Mouse (Mus musculus) midbrain, embryonic 11.5 days (tissue): ENCODE measurements around the gene Pom121l2. TPM values are rescaled to one million over a fixed set of nuclear protein-coding genes. Genes with fewer than 3 reads are reported as not detected.

Source experiments
- ATAC-seq: fragments of 200-750 bp; cut with Nextera tagmentation; 2 replicates; pipeline ENCODE4 v1.8.0; 2017; ENCODE audit warnings: moderate TSS enrichment, moderate library complexity; ENCODE audit not compliant: low FRiP score
- DNase-seq: peaks from one replicate; pipeline ENCODE4 v3.0.0; 2015; ENCODE audit warnings: low spot score; ENCODE audit errors: missing footprints
- H3K27ac ChIP-seq: fragments of 300-500 bp; sonication (generic); 2 replicates; pipeline ENCODE4 v1.5.1; 2014; ENCODE audit warnings: low read depth, low read length
- H3K27me3 ChIP-seq: fragments of 300-500 bp; sonication (generic); 2 replicates; pipeline ENCODE4 v1.6.1; 2014; ENCODE audit warnings: mild to moderate bottlenecking, low read length, moderate library complexity, mixed read lengths; ENCODE audit not compliant: control insufficient read depth, insufficient read depth
- H3K36me3 ChIP-seq: fragments of 300-500 bp; sonication (generic); 2 replicates; pipeline ENCODE4 v1.6.1; 2014; ENCODE audit warnings: mild to moderate bottlenecking, low read length, moderate library complexity, mixed read lengths; ENCODE audit not compliant: control insufficient read depth, insufficient read depth
- H3K4me1 ChIP-seq: fragments of 300-500 bp; sonication (generic); 2 replicates; pipeline ENCODE4 v1.6.1; 2014; ENCODE audit warnings: low read length; ENCODE audit not compliant: control insufficient read depth, insufficient read depth
- H3K4me2 ChIP-seq: fragments of 300-500 bp; sonication (generic); 2 replicates; pipeline ENCODE4 v1.6.1; 2014; ENCODE audit warnings: mild to moderate bottlenecking, moderate library complexity
- H3K4me3 ChIP-seq: fragments of 300-500 bp; sonication (generic); 2 replicates; pipeline ENCODE4 v1.5.1; 2014; ENCODE audit warnings: low read depth, low read length
- H3K9ac ChIP-seq: fragments of 300-500 bp; sonication (generic); 2 replicates; pipeline ENCODE4 v1.6.1; 2014; ENCODE audit warnings: low read length
- H3K9me3 ChIP-seq: fragments of 300-500 bp; sonication (generic); 2 replicates; pipeline ENCODE4 v1.6.1; 2016; ENCODE audit warnings: low read length; ENCODE audit not compliant: control insufficient read depth
- WGBS: fragments of 180-500 bp; shearing (Covaris S2); extraction: QIAGEN DNeasy Blood & Tissue Kit; methylation state at CpG from one replicate; pipeline ENCODE4 v1.1.7; 2014; 5-methylcytosine and 5-hydroxymethylcytosine counted together
- polyA plus RNA-seq: library from polyadenylated mRNA; unstranded; fragments of >200 nt; fragmentation: Nextera tagmentation; extraction: Ambion mirVana; gene quantifications from 2 replicates; pipeline ENCODE4 v1.2.1, GENCODE M21; 2014

The Pom121l2 gene
- polyA plus RNA-seq, 1 experiment from 2014 or later: not detected

DNA sequence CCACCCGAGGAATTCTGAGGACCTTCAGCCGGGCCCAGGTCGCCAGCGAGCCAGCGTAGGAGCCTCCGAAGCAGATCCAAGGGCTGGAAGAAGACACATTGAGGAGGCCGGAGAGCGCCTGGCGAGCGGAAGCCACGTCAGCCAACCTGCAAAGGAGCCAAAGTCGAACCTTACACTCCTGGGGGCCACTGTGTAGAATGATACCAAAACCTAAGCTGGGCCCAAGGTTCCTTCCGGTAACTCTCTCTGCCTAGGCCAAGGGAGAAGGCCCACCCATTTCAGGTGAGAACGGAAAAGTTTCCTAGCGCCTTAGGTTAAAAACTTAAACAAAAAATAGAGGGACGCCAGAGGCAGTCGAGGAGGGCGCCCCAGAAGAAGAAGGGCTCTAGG lies 26.1 kb downstream of the Pom121l2 start:
- peaks cover 12% of the 10 kb centered on the region for H3K4me1 ChIP-seq
- H3K36me3 ChIP-seq: no peaks in the 10 kb centered on the region
- DNase-seq (peak; percentile 86), ATAC-seq (no peak)
- H3K4me3 ChIP-seq: peak overlapping the region; percentile 45
- peak overlapping the region; percentile 85 for H3K4me2 ChIP-seq
- H3K27me3 ChIP-seq: peaks cover 95% of the 10 kb centered on the region
- H3K9me3 ChIP-seq: no peaks in the 10 kb centered on the region
- WGBS: 3% methylated on average over 18 of the region's 18 CpGs
- no peak overlapping the region for H3K27ac ChIP-seq
- no peak overlapping the region for H3K9ac ChIP-seq

DNA sequence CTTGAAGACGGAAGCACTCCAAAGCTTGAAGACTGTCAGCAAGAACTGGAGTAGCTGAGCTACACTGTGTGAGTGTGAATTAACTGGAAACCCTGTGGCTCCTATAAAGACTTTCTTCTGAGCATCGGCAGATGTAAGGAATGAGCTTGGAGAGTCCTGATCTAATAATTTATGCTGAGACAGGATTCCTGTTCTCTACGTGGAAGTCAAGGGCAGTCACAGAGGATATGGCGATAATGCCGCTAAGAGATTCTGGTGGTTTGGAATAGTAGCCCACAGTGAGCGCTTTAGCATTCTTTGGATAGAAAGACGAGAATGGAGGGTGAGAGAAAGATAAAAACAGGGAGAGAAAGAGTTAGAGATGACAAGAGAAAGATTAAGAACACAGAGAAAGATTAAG lies 26.9 kb downstream of the Pom121l2 start:
- Histone ChIP-seq H3K27ac (no peak overlapping the region), H3K4me3 (no peak overlapping the region), H3K27me3 (peaks cover 95% of the 10 kb centered on the region), H3K9me3 (no peaks in the 10 kb centered on the region), H3K4me2 (no peak overlapping the region), H3K36me3 (no peaks in the 10 kb centered on the region), H3K9ac (no peak overlapping the region), H3K4me1 (peaks cover 12% of the 10 kb centered on the region)
- WGBS: 47% methylated on average over 7 of the region's 7 CpGs
- DNase-seq: peak; percentile 84
- no peak for ATAC-seq

DNA sequence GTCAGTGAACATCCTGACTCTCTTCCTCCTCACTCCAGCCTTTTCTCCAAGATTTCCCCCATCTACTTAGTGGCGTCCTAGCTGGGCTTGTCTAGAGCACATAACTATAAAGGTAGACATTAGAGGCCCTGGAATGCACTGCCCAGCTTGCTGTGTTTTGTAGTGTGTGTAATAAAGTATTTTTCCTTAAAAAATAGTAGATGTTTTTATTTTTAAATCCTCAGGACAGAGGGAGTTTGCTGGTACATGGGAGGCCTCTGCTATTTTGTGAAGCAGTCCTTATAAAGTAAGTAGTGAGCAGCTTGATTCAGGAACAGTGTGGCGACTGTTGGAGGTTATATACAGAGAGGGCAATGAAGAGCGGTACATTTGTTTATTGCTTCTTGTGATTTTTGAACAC lies 27.7 kb downstream of the Pom121l2 start:
- no peak for ATAC-seq
- no peak overlapping the region for H3K9ac ChIP-seq
- H3K27me3 ChIP-seq: peaks cover 92% of the 10 kb centered on the region
- no peak overlapping the region for H3K4me2 ChIP-seq
- H3K4me1 ChIP-seq: peaks cover 12% of the 10 kb centered on the region
- H3K27ac ChIP-seq: no peak overlapping the region
- H3K4me3 ChIP-seq: no peak overlapping the region
- 79% methylated on average over 3 of the region's 3 CpGs for WGBS
- no peaks in the 10 kb centered on the region for H3K9me3 ChIP-seq
- H3K36me3 ChIP-seq: no peaks in the 10 kb centered on the region
- DNase-seq: peak; percentile 81

DNA sequence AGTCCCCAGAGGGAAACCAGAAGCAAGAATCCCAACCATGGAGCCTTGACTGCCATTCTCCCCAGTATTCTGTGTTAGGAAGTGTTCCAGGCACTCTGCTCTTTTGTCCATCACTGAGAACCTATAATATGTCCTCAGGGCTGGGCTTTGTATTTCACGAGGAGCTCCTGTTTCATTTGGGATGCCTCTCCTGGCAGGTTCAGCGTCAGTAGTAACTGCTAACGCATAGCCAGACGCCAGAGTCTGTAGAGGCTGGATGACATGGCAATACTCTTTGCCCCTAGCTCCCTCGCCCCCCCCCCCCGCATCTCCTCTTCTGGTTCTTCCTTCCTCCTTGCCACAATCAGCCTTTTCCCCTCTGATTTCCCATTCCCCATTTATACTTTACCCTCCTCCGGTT lies 28.6 kb downstream of the Pom121l2 start, which contains the start of gene Prss16:
Gene Prss16, minus strand, starts transcription at position 101 of the 400 bp plus-strand sequence.
- Histone ChIP-seq H3K4me1 (peaks cover 12% of the 10 kb centered on the region), H3K27ac (no peak within 1 kb of the TSS), H3K27me3 (peaks cover 90% of the 10 kb centered on the region), H3K4me3 (no peak within 1 kb of the TSS), H3K36me3 (no peaks in the 10 kb centered on the region), H3K4me2 (no peak within 1 kb of the TSS), H3K9me3 (no peaks in the 10 kb centered on the region), H3K9ac (no peak within 1 kb of the TSS)
- DNase-seq: peak; percentile 83
- no peak for ATAC-seq
- WGBS: 32% methylated on average over 5 of the region's 7 CpGs

DNA sequence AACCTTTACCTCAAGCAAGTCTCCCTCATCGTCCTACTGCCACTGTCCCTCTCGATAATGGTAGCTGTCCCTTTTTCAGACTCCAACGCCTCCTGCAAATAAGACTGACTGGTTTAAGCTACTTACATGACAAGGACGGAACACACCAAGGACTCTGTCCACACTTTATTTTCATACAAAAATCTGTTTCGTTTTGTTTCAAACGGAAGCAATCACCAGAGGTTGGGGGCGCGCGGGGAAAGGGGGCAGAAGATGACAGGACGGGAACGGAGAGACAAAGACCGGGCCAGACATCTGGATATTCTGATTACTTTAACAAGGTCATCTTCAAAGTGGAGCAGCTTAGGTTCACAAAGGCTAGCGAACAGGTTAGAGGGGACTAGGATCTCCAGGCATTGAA lies 32.7 kb downstream of the Pom121l2 start:
- no peaks in the 10 kb centered on the region for H3K36me3 ChIP-seq
- no peak overlapping the region for H3K9ac ChIP-seq
- peak; percentile 94 for DNase-seq
- H3K27me3 ChIP-seq: peaks cover 68% of the 10 kb centered on the region
- H3K4me1 ChIP-seq: no peaks in the 10 kb centered on the region
- no peak for ATAC-seq
- H3K4me3 ChIP-seq: no peak overlapping the region
- 20% methylated on average over 13 of the region's 13 CpGs for WGBS
- H3K9me3 ChIP-seq: peaks cover 3% of the 10 kb centered on the region; the same call in 1 of the 2 replicates
- no peak overlapping the region for H3K4me2 ChIP-seq
- no peak overlapping the region for H3K27ac ChIP-seq

DNA sequence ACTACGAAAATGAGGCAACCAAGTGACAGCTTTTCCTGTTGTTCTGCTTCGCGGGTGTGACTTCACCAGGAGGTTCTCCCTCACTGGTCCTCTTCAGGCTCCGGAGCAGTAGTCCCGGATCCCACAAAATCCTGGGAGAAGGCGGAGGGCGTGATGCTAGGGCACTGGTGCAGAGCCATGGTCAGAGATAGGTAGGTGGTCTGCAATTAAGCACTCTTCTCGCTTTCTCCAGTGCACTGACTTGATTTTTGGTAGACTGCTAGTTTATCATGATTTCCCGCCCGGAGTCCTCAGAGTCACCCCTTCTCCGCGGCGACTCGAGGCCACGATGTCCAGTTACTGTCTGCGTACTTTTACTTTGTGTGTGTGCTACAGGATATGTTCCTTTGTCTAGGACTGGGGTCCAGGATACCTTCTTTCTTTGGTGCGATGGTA lies 33.4 kb downstream of the Pom121l2 start:
- H3K4me1 ChIP-seq: no peaks in the 10 kb centered on the region
- no peak for ATAC-seq
- peak overlapping the region; percentile 3; the same call in 1 of the 2 replicates for H3K4me3 ChIP-seq
- peaks cover 3% of the 10 kb centered on the region; the same call in 1 of the 2 replicates for H3K9me3 ChIP-seq
- no peak overlapping the region for H3K27ac ChIP-seq
- peak; percentile 94 for DNase-seq
- peak overlapping the region; percentile 19 for H3K4me2 ChIP-seq
- 18% methylated on average over 17 of the region's 17 CpGs for WGBS
- no peaks in the 10 kb centered on the region for H3K36me3 ChIP-seq
- peaks cover 66% of the 10 kb centered on the region for H3K27me3 ChIP-seq
- no peak overlapping the region for H3K9ac ChIP-seq

DNA sequence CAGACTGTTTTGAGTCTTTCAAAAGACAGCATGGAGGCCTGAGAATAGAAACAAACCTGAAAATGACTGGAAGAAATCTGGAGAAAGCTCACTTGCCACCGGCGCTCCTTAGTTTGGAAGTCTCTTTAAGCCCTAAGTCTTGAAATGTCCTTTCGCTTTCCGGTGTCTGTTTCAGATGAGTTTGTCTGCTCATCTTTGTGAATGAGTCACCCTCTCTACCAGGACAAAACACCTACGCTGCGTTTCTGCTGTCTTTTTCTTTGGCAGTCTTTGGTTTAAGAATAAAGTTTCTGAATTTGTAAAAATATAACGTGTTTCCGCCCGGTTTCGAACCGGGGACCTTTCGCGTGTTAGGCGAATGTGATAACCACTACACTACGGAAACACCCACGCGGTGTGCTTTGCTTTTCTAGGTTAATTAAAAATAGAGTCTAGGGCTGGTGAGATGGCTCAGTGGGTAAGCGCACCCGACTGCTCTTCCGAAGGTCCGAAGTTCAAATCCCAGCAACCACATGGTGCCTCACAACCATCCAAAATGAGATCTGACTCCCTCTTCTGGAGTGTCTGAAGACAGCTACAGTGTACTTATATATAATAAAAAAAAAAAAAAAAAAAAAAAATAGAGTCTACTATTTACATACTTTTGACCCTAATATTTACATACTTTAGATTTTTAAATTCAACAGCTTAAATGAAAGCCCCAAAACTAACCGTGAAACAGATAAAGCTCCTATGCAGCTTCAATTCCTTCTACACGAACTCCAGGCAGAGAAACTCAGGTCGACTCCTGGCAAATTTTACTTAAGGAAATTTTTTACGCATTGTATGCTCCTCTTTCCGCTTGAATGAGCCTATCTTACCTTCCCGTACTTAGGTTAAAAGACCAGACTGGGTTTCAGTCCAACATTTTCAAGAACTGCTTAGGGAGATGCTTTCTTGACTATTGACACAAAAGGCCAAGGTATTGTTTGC lies 34.8 kb downstream of the Pom121l2 start:
- ATAC-seq (peak; percentile 80), DNase-seq (peak; percentile 99)
- peaks cover 3% of the 10 kb centered on the region; the same call in 1 of the 2 replicates for H3K9me3 ChIP-seq
- peaks cover 3% of the 10 kb centered on the region; the same call in 1 of the 2 replicates for H3K4me1 ChIP-seq
- peak overlapping the region; percentile 6; the same call in 1 of the 2 replicates for H3K4me2 ChIP-seq
- 14% methylated on average over 27 of the region's 27 CpGs for WGBS
- no peak overlapping the region for H3K27ac ChIP-seq
- H3K4me3 ChIP-seq: no peak overlapping the region
- peaks cover 60% of the 10 kb centered on the region for H3K27me3 ChIP-seq
- no peaks in the 10 kb centered on the region for H3K36me3 ChIP-seq
- no peak overlapping the region for H3K9ac ChIP-seq

DNA sequence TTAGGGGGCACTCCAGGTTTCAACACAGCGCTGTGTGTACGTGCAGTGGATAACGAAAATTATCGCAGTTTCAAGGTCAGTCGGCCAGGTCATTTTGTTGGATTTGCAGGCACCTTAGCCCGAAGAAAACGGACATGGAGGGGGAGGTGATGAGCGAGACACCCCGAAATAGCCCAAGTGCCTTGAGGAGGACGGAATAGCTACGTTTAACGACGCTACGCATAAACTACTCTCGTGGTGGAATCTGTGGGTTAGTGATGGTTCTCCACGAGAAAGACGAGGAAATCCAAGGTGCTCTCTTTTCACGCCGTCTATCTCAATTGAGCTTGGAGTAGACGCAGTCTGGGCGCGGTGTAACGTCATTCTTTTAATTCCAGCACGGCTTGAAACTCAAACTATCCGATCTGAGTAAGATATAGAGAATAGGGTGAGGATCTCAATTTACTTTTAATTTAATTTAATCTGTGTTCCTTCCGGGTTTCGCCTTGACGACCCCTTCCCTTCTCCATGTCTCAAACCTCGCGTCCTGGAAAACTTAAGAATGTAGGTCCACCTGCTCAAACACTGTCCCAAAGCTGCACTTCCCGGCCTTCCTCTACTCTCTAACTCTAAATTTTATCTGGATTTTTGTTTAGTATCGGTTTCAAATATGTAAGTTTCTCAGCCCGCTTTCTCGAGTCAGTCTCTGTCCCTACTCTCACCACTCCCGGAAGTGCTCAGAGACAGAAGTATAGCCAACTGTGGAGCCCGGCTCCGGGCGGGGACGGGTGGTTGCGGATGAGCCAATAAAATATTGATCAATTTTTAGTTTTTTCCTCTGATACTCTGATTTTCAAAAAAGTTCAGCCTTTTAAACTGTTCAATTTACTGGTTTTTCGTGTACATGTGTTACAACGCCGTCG lies 39.2 kb downstream of the Pom121l2 start:
- no peaks in the 10 kb centered on the region for H3K36me3 ChIP-seq
- under 1% methylated on average over 44 of the region's 44 CpGs for WGBS
- ATAC-seq: no peak
- H3K4me3 ChIP-seq: peak overlapping the region; percentile 38
- H3K4me1 ChIP-seq: peaks cover 3% of the 10 kb centered on the region; the same call in 1 of the 2 replicates
- peaks cover 2% of the 10 kb centered on the region; the same call in 1 of the 2 replicates for H3K9me3 ChIP-seq
- H3K27ac ChIP-seq: no peak overlapping the region
- peaks cover 26% of the 10 kb centered on the region for H3K27me3 ChIP-seq
- peak overlapping the region; percentile 45 for H3K9ac ChIP-seq
- DNase-seq: peak; percentile 93
- H3K4me2 ChIP-seq: peak overlapping the region; percentile 61
